Mouse (Mus musculus) thymus, adult 2 months (tissue): ENCODE results near the gene Gm12166. TPM values are rescaled to one million over a fixed set of nuclear protein-coding genes. Genes with fewer than 3 reads are reported as not detected.

Source experiments
- DNase-seq: peaks from one replicate; pipeline ENCODE4 v3.0.0; 2021
- H3K27ac ChIP-seq: fragments of 200-500 bp; 2 replicates; pipeline ENCODE4 v1.5.1; 2012; ENCODE audit warnings: low read length, control low read depth; ENCODE audit not compliant: control insufficient read depth, insufficient read depth
- H3K27me3 ChIP-seq: fragments of 200-500 bp; 2 replicates; pipeline ENCODE4 v1.6.1; 2012; ENCODE audit warnings: mild to moderate bottlenecking, low read length, moderate library complexity, mixed read lengths; ENCODE audit not compliant: control insufficient read depth, insufficient read depth
- H3K36me3 ChIP-seq: fragments of 200-500 bp; 2 replicates; pipeline ENCODE4 v1.6.1; 2012; ENCODE audit warnings: mild to moderate bottlenecking, low read length, moderate library complexity; ENCODE audit not compliant: control insufficient read depth, insufficient read depth
- H3K4me1 ChIP-seq: fragments of 200-500 bp; replicated peaks from 2 replicates; pipeline ENCODE4 v1.6.1; 2012; ENCODE audit warnings: low read length; ENCODE audit not compliant: control insufficient read depth, insufficient read depth
- H3K4me3 ChIP-seq: fragments of 200-500 bp; 2 replicates; pipeline ENCODE4 v1.5.1; 2012; ENCODE audit warnings: mild to moderate bottlenecking, low read length, control low read depth, moderate library complexity; ENCODE audit not compliant: control insufficient read depth, insufficient read depth
- CTCF ChIP-seq: fragments of 200-500 bp; IDR thresholded peaks from 2 replicates; pipeline ENCODE4 v1.5.1; 2012; ENCODE audit warnings: mild to moderate bottlenecking, control low read depth, low read length, moderate library complexity, borderline replicate concordance; ENCODE audit not compliant: control insufficient read depth, poor library complexity, insufficient read depth; ENCODE audit errors: extremely low read depth
- POLR2A ChIP-seq: fragments of 200-500 bp; IDR thresholded peaks from 2 replicates; pipeline ENCODE4 v1.6.1; 2012; ENCODE audit warnings: mild to moderate bottlenecking, low read length, control low read depth, moderate library complexity; ENCODE audit not compliant: control insufficient read depth, poor library complexity, insufficient read depth; ENCODE audit errors: extremely low read depth
- WGBS: fragments of 180-500 bp; shearing (Covaris S2); methylation state at CpG from one replicate; pipeline ENCODE4 v1.1.7; 2018; 5-methylcytosine and 5-hydroxymethylcytosine counted together
- polyA plus RNA-seq: library from polyadenylated mRNA; depleted of rRNA; stranded (reverse); fragments of >200 nt; gene quantifications from 2 replicates; pipeline ENCODE4 v1.2.3, GENCODE M21; 2012

The Gm12166 gene
- polyA plus RNA-seq, 1 experiment = 28.5 TPM

GRCm38 (mm10) chr11:46081075-46081474 lies 29.0 kb upstream of the Gm12166 start:
- H3K27me3 ChIP-seq = no peaks in the 10 kb centered on the region
- DNase-seq = no peak
- no peak for TF ChIP-seq CTCF
- TF ChIP-seq POLR2A = no peak
- no peak overlapping the region for H3K27ac ChIP-seq
- H3K36me3 ChIP-seq = no peaks in the 10 kb centered on the region
- H3K4me1 ChIP-seq = peaks cover 16% of the 10 kb centered on the region
- H3K4me3 ChIP-seq = no peak overlapping the region
- 88% methylated on average over 2 of the region's 2 CpGs for WGBS

DNA sequence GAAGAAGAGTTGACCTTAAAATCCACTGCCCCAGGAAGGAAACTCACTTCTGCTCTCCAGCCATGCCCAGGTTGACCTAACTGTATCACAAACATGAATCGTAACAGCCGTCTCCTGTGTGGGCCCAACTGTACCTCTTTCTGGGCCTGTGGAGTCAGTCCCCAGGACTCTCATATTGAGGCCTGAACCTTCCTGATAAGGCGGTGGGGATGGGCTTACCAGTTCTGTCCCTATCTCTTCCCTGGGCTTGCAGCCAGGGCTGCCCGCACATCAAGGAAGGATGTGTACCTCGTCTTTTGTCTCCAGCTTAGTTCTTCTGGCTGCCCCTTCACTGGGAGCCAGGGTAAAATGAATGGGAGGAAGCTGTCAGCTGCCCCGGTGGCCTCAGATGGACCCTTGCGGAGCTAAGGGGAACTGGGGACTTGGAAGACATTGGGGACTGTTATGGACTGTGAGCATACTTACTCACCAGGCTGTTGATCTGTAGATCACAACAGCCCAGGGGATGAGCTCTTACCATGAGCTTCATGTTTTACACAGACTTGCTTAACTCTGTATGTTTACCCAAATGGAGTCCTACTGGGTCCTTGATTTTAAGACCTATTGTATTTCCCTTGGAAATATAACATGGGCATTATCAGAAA lies 25.7 kb upstream of the Gm12166 start:
- TF ChIP-seq CTCF (no peak), POLR2A (no peak)
- no peak for DNase-seq

GRCm38 (mm10) chr11:46077304-46077703 lies 25.2 kb upstream of the Gm12166 start:
- no peaks in the 10 kb centered on the region for H3K27me3 ChIP-seq
- 89% methylated on average over 5 of the region's 5 CpGs for WGBS
- H3K4me1 ChIP-seq = peaks cover 5% of the 10 kb centered on the region
- no peak overlapping the region for H3K4me3 ChIP-seq
- TF ChIP-seq POLR2A (no peak), CTCF (no peak)
- DNase-seq = no peak
- H3K27ac ChIP-seq = no peak overlapping the region
- no peaks in the 10 kb centered on the region for H3K36me3 ChIP-seq

More for the DNA sequence above, 25.7 kb upstream of the Gm12166 start:
- Histone ChIP-seq H3K27ac (no peak overlapping the region), H3K36me3 (no peaks in the 10 kb centered on the region), H3K4me1 (peaks cover 5% of the 10 kb centered on the region), H3K27me3 (no peaks in the 10 kb centered on the region), H3K4me3 (no peak overlapping the region)
- WGBS = 87% methylated on average over 7 of the region's 7 CpGs

- 67% methylated on average over 11 of the region's 11 CpGs for WGBS
- Histone ChIP-seq H3K27ac (no peak overlapping the region; the same call in 1 of the 2 replicates), H3K36me3 (no peaks in the 10 kb centered on the region), H3K4me3 (no peak overlapping the region), H3K4me1 (peaks cover 8% of the 10 kb centered on the region), H3K27me3 (no peaks in the 10 kb centered on the region)
- no peak for TF ChIP-seq POLR2A
- TF ChIP-seq CTCF = no peak
- no peak for DNase-seq
Observed at GRCm38 (mm10) chr11:46076442-46077158, 24.5 kb upstream of the Gm12166 start.

- H3K27me3 ChIP-seq = no peaks in the 10 kb centered on the region
- no peak overlapping the region for H3K27ac ChIP-seq
- H3K36me3 ChIP-seq = no peaks in the 10 kb centered on the region
- no peak overlapping the region for H3K4me3 ChIP-seq
- no peak for DNase-seq
- TF ChIP-seq CTCF (no peak), POLR2A (no peak)
- peaks cover 12% of the 10 kb centered on the region for H3K4me1 ChIP-seq
- 92% methylated on average over 3 of the region's 3 CpGs for WGBS
Observed at GRCm38 (mm10) chr11:46075507-46075906, 23.4 kb upstream of the Gm12166 start.

- no peak overlapping the region for H3K4me3 ChIP-seq
- H3K27ac ChIP-seq = no peak overlapping the region
- 92% methylated on average over 16 of the region's 17 CpGs for WGBS
- H3K27me3 ChIP-seq = no peaks in the 10 kb centered on the region
- TF ChIP-seq CTCF (no peak), POLR2A (no peak)
- peaks cover 12% of the 10 kb centered on the region for H3K4me1 ChIP-seq
- no peak for DNase-seq
- no peaks in the 10 kb centered on the region for H3K36me3 ChIP-seq
Observed at GRCm38 (mm10) chr11:46073850-46074688, 21.9 kb upstream of the Gm12166 start.
